Mouse (Mus musculus) MEL (cell line): ENCODE measurements around the gene Rfc5. TPM values are rescaled to one million over a fixed set of nuclear protein-coding genes. Genes with fewer than 3 reads are reported as not detected.

Experiments used
- DNase-seq: peaks from one replicate; pipeline ENCODE4 v3.0.0; 2011; ENCODE audit warnings: low read depth, low spot score
- H3K27ac ChIP-seq: 2 replicates; pipeline ENCODE4 v1.5.1; 2012; ENCODE audit warnings: low read depth, mild to moderate bottlenecking, control low read depth, low read length, moderate library complexity; ENCODE audit not compliant: control insufficient read depth
- H3K27me3 ChIP-seq, 2 experiments: fragments of 150-350 bp in 1 of 2; sonication (generic) in 1 of 2; 2 replicates each; pipeline ENCODE4 v1.6.1; 2012; ENCODE audit warnings: low read length in 2 of 2, mild to moderate bottlenecking in 2 of 2, improper control_type of control experiment in 1 of 2, moderate library complexity in 1 of 2; ENCODE audit not compliant: insufficient read depth in 2 of 2, control insufficient read depth in 1 of 2
- H3K36me3 ChIP-seq, 2 experiments: 2 replicates each; pipeline ENCODE4 v1.6.1; 2012 to 2014; ENCODE audit warnings: low read length in 2 of 2, improper control_type of control experiment in 1 of 2, inconsistent platforms in 1 of 2, mild to moderate bottlenecking in 1 of 2; ENCODE audit not compliant: insufficient read depth in 2 of 2, control insufficient read depth in 1 of 2
- H3K4me1 ChIP-seq, 2 experiments: fragments of 150-350 bp in 1 of 2; sonication (generic) in 1 of 2; 2 replicates each; pipeline ENCODE4 v1.6.1; 2012; ENCODE audit warnings: low read length in 2 of 2, improper control_type of control experiment in 1 of 2, mild to moderate bottlenecking in 1 of 2; ENCODE audit not compliant: insufficient read depth in 2 of 2, control insufficient read depth in 1 of 2
- H3K4me3 ChIP-seq, 2 experiments: fragments of 150-350 bp in 1 of 2; sonication (generic) in 1 of 2; 2 replicates each; pipeline ENCODE4 v1.5.1; 2012; ENCODE audit warnings: low read depth in 2 of 2, low read length in 2 of 2, mild to moderate bottlenecking in 2 of 2, moderate library complexity in 2 of 2, control low read depth in 1 of 2, improper control_type of control experiment in 1 of 2; ENCODE audit not compliant: control insufficient read depth in 1 of 2, insufficient read depth in 1 of 2
- H3K79me2 ChIP-seq: 2 replicates; pipeline ENCODE4 v1.6.1; 2012; ENCODE audit warnings: mild to moderate bottlenecking, low read length, moderate library complexity; ENCODE audit not compliant: control insufficient read depth, poor library complexity, insufficient read depth
- H3K9ac ChIP-seq: 2 replicates; pipeline ENCODE4 v1.6.1; 2012; ENCODE audit warnings: low read depth, mild to moderate bottlenecking, control low read depth, low read length, moderate library complexity; ENCODE audit not compliant: control insufficient read depth, poor library complexity, severe bottlenecking
- H3K9me3 ChIP-seq: fragments of 150-350 bp; sonication (generic); replicated peaks from 2 replicates; pipeline ENCODE4 v1.6.1; 2012; ENCODE audit warnings: mild to moderate bottlenecking, low read length, improper control_type of control experiment, moderate library complexity; ENCODE audit not compliant: insufficient read depth
- BHLHE40 ChIP-seq: IDR thresholded peaks from 2 replicates; pipeline ENCODE4 v1.6.1; 2012; ENCODE audit warnings: low read depth, mild to moderate bottlenecking, inconsistent platforms, low read length, improper control_type of control experiment, borderline replicate concordance
- CTCF ChIP-seq, 3 experiments: IDR thresholded peaks in 2 of 3; conservative IDR thresholded peaks in 1 of 3; 2 replicates each; pipeline ENCODE4 v1.5.1; 2011 to 2012; ENCODE audit warnings: low read length in 3 of 3, low read depth in 2 of 3, mild to moderate bottlenecking in 2 of 3, improper control_type of control experiment in 1 of 3, inconsistent platforms in 1 of 3, mixed read lengths in 1 of 3, moderate library complexity in 1 of 3; ENCODE audit not compliant: control insufficient read depth in 1 of 3, insufficient read depth in 1 of 3, poor library complexity in 1 of 3, severe bottlenecking in 1 of 3
- E2F4 ChIP-seq: IDR thresholded peaks from 2 replicates; pipeline ENCODE4 v1.6.1; 2011; ENCODE audit warnings: low read depth, low read length, improper control_type of control experiment, borderline replicate concordance
- ELF1 ChIP-seq: IDR thresholded peaks from 2 replicates; pipeline ENCODE4 v1.6.1; 2014; ENCODE audit warnings: low read depth, mild to moderate bottlenecking, inconsistent platforms, low read length, improper control_type of control experiment, moderate library complexity
- EP300 ChIP-seq, 2 experiments: IDR thresholded peaks; 2 replicates each; pipeline ENCODE4 v1.6.1; 2011; ENCODE audit warnings: improper control_type of control experiment in 2 of 2, low read length in 2 of 2, low read depth in 1 of 2, mild to moderate bottlenecking in 1 of 2
- ETS1 ChIP-seq: IDR thresholded peaks from 2 replicates; pipeline ENCODE4 v1.6.1; 2012; ENCODE audit warnings: low read depth, mild to moderate bottlenecking, inconsistent platforms, low read length, improper control_type of control experiment, moderate library complexity
- HCFC1 ChIP-seq: IDR thresholded peaks from 2 replicates; pipeline ENCODE4 v1.6.1; 2012; ENCODE audit warnings: low read depth, mild to moderate bottlenecking, inconsistent platforms, low read length, improper control_type of control experiment, moderate library complexity
- JUND ChIP-seq: IDR thresholded peaks from 2 replicates; pipeline ENCODE4 v1.6.1; 2011; ENCODE audit warnings: low read depth, mild to moderate bottlenecking, improper control_type of control experiment, low read length
- KAT2A ChIP-seq: conservative IDR thresholded peaks from 2 replicates; pipeline ENCODE4 v1.6.1; 2012; ENCODE audit warnings: low read depth, low read length, improper control_type of control experiment, inconsistent platforms
- MAFK ChIP-seq: IDR thresholded peaks from 2 replicates; pipeline ENCODE4 v1.6.1; 2011; ENCODE audit warnings: low read depth, mild to moderate bottlenecking, low read length, improper control_type of control experiment, borderline replicate concordance
- MAX ChIP-seq: IDR thresholded peaks from 2 replicates; pipeline ENCODE4 v1.6.1; 2011; ENCODE audit warnings: low read length, improper control_type of control experiment
- MAZ ChIP-seq: IDR thresholded peaks from 2 replicates; pipeline ENCODE4 v1.6.1; 2012; ENCODE audit warnings: low read depth, mild to moderate bottlenecking, inconsistent platforms, low read length, improper control_type of control experiment
- MEF2A ChIP-seq: IDR thresholded peaks from 2 replicates; pipeline ENCODE4 v1.6.1; 2014; ENCODE audit warnings: low read depth, mild to moderate bottlenecking, inconsistent platforms, low read length, improper control_type of control experiment; ENCODE audit not compliant: poor library complexity, insufficient replicate concordance, severe bottlenecking; ENCODE audit errors: extremely low read depth
- MXI1 ChIP-seq: IDR thresholded peaks from 2 replicates; pipeline ENCODE4 v1.6.1; 2011; ENCODE audit warnings: mild to moderate bottlenecking, low read depth, low read length, improper control_type of control experiment
- MYC ChIP-seq: IDR thresholded peaks from 2 replicates; pipeline ENCODE4 v1.6.1; 2011; ENCODE audit warnings: low read depth, mild to moderate bottlenecking, low read length, improper control_type of control experiment, moderate library complexity
- NELFE ChIP-seq: IDR thresholded peaks from 2 replicates; pipeline ENCODE4 v1.6.1; 2011; ENCODE audit warnings: low read depth, low read length, improper control_type of control experiment
- POLR2AphosphoS2 ChIP-seq: IDR thresholded peaks from 2 replicates; pipeline ENCODE4 v1.6.1; 2011; ENCODE audit warnings: low read length, improper control_type of control experiment
- POLR2AphosphoS5 ChIP-seq: IDR thresholded peaks from 2 replicates; pipeline ENCODE4 v1.6.1; 2012; ENCODE audit warnings: low read depth, borderline replicate concordance, mild to moderate bottlenecking, inconsistent platforms, low read length, moderate library complexity, mixed read lengths
- RCOR1 ChIP-seq: IDR thresholded peaks from 2 replicates; pipeline ENCODE4 v1.6.1; 2012; ENCODE audit warnings: low read depth, mild to moderate bottlenecking, inconsistent platforms, low read length, improper control_type of control experiment
- SIN3A ChIP-seq: IDR thresholded peaks from 2 replicates; pipeline ENCODE4 v1.6.1; 2012; ENCODE audit warnings: low read length, improper control_type of control experiment, inconsistent platforms
- TAL1 ChIP-seq: IDR thresholded peaks from 2 replicates; pipeline ENCODE4 v1.6.1; 2012; ENCODE audit warnings: mild to moderate bottlenecking, inconsistent platforms, low read length, moderate library complexity, mixed read lengths
- TCF12 ChIP-seq: IDR thresholded peaks from 2 replicates; pipeline ENCODE4 v1.6.1; 2014; ENCODE audit warnings: low read depth, mild to moderate bottlenecking, inconsistent platforms, low read length, improper control_type of control experiment, moderate library complexity
- USF1 ChIP-seq: IDR thresholded peaks from 2 replicates; pipeline ENCODE4 v1.6.1; 2014; ENCODE audit warnings: low read depth, mild to moderate bottlenecking, inconsistent platforms, low read length, improper control_type of control experiment, moderate library complexity
- ZC3H11A ChIP-seq: IDR thresholded peaks from 2 replicates; pipeline ENCODE4 v1.6.1; 2012; ENCODE audit warnings: low read depth, mild to moderate bottlenecking, inconsistent platforms, low read length, improper control_type of control experiment
- ZKSCAN1 ChIP-seq: IDR thresholded peaks from 2 replicates; pipeline ENCODE4 v1.6.1; 2012; ENCODE audit warnings: low read depth, mild to moderate bottlenecking, inconsistent platforms, low read length, improper control_type of control experiment, moderate library complexity
- ZMIZ1 ChIP-seq: IDR thresholded peaks from 2 replicates; pipeline ENCODE4 v1.6.1; 2012; ENCODE audit warnings: low read depth, mild to moderate bottlenecking, inconsistent platforms, low read length, improper control_type of control experiment, moderate library complexity
- ZNF384 ChIP-seq: IDR thresholded peaks from 2 replicates; pipeline ENCODE4 v1.6.1; 2012; ENCODE audit warnings: low read depth, mild to moderate bottlenecking, inconsistent platforms, low read length, improper control_type of control experiment
- polyA plus RNA-seq, 2 experiments: library from polyadenylated mRNA; stranded (reverse) in 1 of 2; unstranded in 1 of 2; fragments of >175 nt in 1 of 2; fragments of >200 nt in 1 of 2; gene quantifications; 2 replicates each; pipeline versions ENCODE4 v1.2.1 to v1.2.4; 2012; ENCODE audit warnings: low replicate concordance in 2 of 2, low read depth in 1 of 2; ENCODE audit not compliant: insufficient read length in 2 of 2, insufficient read depth in 1 of 2, missing spikeins in 1 of 2
- total RNA-seq: library from RNA; depleted of rRNA; stranded (reverse); fragments of 300-350 nt; gene quantifications from 2 replicates; pipeline ENCODE4 v1.2.3, GENCODE M21; 2012

Rfc5 gene
- total and polyA plus RNA-seq, 3 experiments, result 98.9 to 158 TPM; not detected in 1

DNA sequence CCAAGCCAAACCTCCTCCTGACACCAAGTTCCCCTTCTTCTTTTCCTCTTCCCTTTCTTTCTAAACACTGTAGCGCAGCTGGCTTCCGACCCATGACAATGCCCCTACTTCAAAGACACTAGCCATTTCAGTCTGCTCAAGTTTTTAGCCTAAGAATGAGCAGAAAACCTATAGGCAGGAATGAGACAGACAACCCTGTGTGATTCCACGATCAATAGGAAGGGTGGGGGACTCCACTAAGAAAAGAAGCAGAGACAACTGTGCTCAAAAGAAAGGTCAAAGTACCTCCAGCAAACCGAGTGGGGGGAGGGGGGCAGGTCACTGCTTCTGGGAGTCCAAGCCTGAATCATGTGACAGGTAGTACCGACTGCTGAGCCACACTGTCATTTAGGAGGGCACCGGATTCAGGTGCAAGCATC lies 7.8 kb upstream of the Rfc5 start:
- H3K4me1 ChIP-seq, result no peaks in the 10 kb centered on the region
- TF ChIP-seq CTCF (IDR thresholded peaks at IDR 0.05 in 2 of 3, conservative IDR thresholded peaks at IDR 0.05 in 1 of 3; ENCODE audit: control insufficient read depth in 1 of 3, insufficient read depth in 1 of 3, low read depth in 2 of 3, low read length in 3 of 3, poor library complexity in 1 of 3, severe bottlenecking in 1 of 3), result no peak
- TF ChIP-seq ETS1, result no peak
- TF ChIP-seq E2F4, result no peak
- no peak for TF ChIP-seq ELF1
- no peak for TF ChIP-seq ZNF384
- TF ChIP-seq POLR2AphosphoS2, result no peak
- no peak for TF ChIP-seq SIN3A
- no peak for TF ChIP-seq HCFC1
- TF ChIP-seq MEF2A, result no peak
- TF ChIP-seq RCOR1, result no peak
- TF ChIP-seq KAT2A, result no peak
- TF ChIP-seq ZC3H11A, result no peak
- no peak for TF ChIP-seq MXI1
- TF ChIP-seq USF1, result no peak
- no peak for TF ChIP-seq ZMIZ1
- TF ChIP-seq BHLHE40, result no peak
- TF ChIP-seq POLR2AphosphoS5, result no peak
- TF ChIP-seq MAZ, result no peak
- TF ChIP-seq MAFK, result no peak
- TF ChIP-seq JUND, result no peak
- TF ChIP-seq, all 39 proteins: peak for 0
- Histone ChIP-seq H3K36me3 (no peaks in the 10 kb centered on the region), H3K9ac (no peak overlapping the region), H3K9me3 (no peaks in the 10 kb centered on the region), H3K4me3 (no peak overlapping the region), H3K79me2 (no peaks in the 10 kb centered on the region), H3K27me3 (no peaks in the 10 kb centered on the region), H3K27ac (no peak overlapping the region)
- no peak for DNase-seq

- no peaks in the 10 kb centered on the region for H3K4me1 ChIP-seq
- H3K4me3 ChIP-seq, result no peak overlapping the region
- H3K36me3 ChIP-seq, result no peaks in the 10 kb centered on the region
- no peak overlapping the region for H3K9ac ChIP-seq
- no peaks in the 10 kb centered on the region for H3K79me2 ChIP-seq
- TF ChIP-seq HCFC1 (no peak), NELFE (no peak), POLR2AphosphoS2 (no peak), CTCF (IDR thresholded peaks at IDR 0.05 in 2 of 3, conservative IDR thresholded peaks at IDR 0.05 in 1 of 3; ENCODE audit: control insufficient read depth in 1 of 3, insufficient read depth in 1 of 3, low read depth in 2 of 3, low read length in 3 of 3, poor library complexity in 1 of 3, severe bottlenecking in 1 of 3) (no peak), MAX (no peak), ZNF384 (no peak), KAT2A (no peak), MAFK (no peak), MYC (no peak), E2F4 (no peak), RCOR1 (no peak), TAL1 (no peak), ZC3H11A (no peak), ZKSCAN1 (no peak), TCF12 (no peak), ETS1 (no peak), EP300 (IDR thresholded peaks at IDR 0.05; ENCODE audit: low read depth in 1 of 2, low read length in 2 of 2) (no peak), MEF2A (no peak)
- no peaks in the 10 kb centered on the region for H3K9me3 ChIP-seq
- H3K27me3 ChIP-seq, result no peaks in the 10 kb centered on the region
- no peak overlapping the region for H3K27ac ChIP-seq
- no peak for DNase-seq
These were observed 7.0 kb upstream of the Rfc5 start for GRCm38 (mm10) chr5:117395834-117396233.
